Mouse (Mus musculus) A20 (cell line): Measurements from ENCODE around the gene Cox6b1.

Experiments
- DNase-seq: peaks from one replicate; pipeline ENCODE4 v3.0.0-alpha.2; 2011; ENCODE audit warnings: low read depth, low spot score

The Cox6b1 gene

DNA sequence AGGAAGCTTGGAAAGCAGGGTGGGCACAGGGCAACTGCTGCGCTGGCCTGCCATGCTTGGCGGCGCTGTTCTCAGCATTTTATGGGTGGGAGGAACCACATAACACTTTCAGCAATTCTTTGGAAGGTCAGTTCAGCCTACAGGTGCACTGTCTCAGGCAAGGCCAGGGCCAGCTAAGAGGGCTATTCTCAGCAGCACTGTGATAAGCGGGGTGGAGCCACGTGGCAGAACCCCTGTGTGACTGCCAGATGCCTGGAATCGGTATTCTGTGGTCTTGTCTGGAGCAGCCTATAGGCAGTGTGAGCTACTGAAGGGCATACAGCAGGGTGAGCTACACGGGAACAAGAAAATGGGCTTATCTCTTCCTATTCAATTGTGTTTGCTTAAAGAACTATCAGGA is 15.9 kb downstream of the Cox6b1 start:
- no peak for DNase-seq

DNA sequence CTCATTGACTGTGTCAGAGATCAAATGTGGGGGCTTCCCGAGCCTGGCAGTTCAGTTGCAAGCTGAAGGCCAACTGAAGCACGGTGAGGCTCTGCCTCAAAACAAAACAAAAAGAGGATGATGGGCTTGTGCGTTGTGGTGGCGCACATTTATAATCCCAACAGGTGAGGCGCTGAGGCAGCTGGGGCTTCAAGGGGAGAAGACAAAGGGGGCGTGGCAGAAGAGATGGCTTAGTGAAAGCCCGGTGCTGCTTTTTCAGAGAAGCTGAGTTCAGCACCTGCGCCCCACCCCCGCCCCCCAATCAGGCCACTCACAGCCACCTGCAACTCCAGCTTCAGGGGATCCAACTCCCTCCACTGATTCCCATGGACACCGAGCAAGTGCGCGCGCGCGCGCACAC is 17.5 kb downstream of the Cox6b1 start:
- DNase-seq: peak; percentile 88

DNA sequence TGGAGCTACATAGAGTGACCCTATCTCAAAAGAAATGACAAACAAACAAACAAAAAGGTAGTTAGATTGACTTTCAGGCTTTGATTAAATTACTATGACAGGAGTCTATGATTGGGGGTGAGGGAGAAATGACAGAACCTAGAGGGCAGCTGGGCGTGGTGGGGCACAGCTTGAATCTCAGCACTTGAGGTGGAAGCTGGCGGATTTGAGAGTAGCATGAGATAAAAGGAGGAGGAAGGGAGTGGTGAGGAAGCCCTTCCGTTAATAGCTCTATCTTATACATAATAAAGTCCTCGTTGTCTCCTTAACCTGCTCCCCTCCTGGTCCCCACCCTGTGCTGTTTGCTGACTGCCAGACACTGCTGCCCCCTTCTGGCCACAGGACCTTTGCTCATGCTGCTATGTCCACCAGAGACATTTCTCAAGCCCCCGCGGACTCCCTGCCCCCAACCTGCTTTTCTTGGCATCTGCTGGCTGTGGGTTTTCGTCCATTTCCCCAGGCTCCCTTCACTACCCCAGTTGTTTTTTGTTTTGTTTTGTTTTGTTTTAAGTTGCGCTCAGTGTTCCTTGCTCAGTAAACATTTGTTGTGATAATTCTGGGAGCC is 18.1 kb downstream of the Cox6b1 start:
- peak; percentile 90 for DNase-seq

DNA sequence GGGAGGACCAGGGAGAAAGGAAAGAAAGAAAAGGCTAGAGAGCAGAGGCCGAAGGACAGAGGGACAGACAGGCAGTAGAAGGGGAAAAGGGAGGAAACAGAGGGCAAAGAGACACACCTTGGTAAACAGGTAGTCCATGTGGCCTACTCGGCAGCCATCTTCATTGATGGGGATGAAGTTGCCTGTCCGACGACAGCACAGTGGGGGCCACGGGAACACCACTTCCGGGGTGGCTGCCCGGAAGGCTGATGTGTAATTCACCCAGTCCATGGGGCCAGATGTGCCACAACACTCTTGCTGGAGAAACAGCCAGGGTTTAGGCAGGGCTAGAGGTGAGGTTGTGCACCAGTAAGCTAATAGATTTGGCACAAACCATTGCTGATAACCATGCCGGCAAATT is 21.0 kb downstream of the Cox6b1 start:
- no peak for DNase-seq

DNA sequence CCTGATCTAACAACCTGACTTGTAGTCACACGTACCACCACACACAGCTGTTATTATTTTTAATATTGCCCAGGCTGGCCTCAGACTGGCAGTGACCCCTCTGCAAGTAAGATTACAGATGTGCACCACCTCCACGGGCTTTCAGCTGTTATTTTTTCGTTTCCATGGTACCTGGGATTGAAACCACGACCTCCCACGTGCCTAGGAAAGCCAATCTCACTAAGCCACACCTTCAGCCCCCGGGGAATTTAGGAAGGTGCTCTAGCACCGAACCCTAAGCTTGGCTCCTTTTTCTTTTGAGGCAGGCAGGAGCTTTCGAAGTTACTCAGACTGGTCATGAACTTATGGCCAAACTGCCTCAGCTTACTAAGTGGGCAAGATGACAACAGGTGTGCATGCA is 21.5 kb downstream of the Cox6b1 start:
- DNase-seq: no peak

GRCm38 (mm10) chr7:30602583-30602982 is 23.4 kb downstream of the Cox6b1 start:
- DNase-seq: no peak

DNA sequence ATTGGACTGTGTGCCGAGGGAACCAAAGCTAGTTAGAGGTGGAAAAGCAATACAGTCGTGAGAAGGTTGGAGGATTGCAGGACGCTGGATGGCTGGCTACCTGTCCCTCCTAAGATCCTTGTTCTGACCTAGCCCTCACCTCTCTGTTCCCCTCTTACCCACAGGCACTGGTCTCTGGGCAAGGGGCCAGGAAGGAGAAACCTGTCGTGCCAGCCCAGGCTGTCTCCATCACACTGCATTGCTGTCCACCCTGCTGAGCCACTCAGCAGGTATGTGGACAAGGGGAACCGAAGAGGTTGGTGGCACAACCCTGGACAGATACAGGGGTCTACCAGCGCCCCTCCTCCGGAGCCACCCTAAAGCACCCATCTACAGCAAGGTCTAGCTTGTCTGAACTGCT is 25.3 kb downstream of the Cox6b1 start:
- DNase-seq: no peak

GRCm38 (mm10) chr7:30599933-30600353 is 26.0 kb downstream of the Cox6b1 start:
- DNase-seq: no peak

- DNase-seq: no peak
Observed at GRCm38 (mm10) chr7:30598786-30599185, 27.2 kb downstream of the Cox6b1 start, which contains the start of gene Zbtb32. TSS of gene Zbtb32 (minus strand) at chr7:30598909.

GRCm38 (mm10) chr7:30596811-30597210 is 29.1 kb downstream of the Cox6b1 start:
- no peak for DNase-seq

DNA sequence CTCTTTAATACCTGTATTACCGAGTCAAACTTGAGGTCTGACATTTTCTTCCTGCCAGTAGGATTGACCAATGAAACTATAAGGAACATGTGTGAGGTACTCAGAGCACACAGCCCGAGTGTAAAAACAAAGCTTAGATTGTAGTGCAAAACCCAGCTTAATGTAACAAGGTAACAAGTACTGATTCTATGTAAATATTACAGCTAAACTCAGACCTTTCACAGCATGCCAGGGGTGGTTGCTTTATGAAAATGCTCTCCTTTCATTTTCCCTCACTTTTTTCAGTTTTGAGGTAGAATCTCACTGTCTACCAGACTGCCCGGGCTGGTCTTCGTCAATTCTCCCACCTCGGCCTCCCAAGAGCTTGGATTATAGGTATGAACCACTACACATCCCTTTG is 29.9 kb downstream of the Cox6b1 start:
- no peak for DNase-seq

DNA sequence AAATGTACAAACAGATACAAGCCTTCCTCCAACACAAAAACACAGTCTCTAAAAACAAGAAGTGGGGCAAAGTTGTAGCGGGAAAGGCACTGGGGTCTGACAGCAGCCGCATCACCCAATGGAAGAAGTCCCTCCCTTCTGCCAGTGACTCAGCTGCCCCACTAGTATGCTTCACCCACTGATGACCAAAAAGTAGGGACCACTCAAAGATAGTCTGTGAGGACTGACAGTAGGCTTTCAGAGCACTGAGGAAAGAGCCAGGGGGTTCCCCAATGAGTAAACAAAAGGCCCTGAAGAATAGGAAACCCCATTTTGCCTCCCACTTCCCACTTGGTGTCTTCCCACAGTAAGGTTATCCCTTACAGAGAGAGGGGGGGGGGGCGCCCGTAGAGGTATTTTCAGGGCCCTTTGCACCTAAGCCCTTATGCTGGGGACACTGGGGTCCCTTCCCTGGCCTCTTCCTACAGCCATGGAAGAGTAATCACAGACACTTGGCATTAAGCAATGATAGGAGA is 31.4 kb downstream of the Cox6b1 start:
- DNase-seq: no peak

DNA sequence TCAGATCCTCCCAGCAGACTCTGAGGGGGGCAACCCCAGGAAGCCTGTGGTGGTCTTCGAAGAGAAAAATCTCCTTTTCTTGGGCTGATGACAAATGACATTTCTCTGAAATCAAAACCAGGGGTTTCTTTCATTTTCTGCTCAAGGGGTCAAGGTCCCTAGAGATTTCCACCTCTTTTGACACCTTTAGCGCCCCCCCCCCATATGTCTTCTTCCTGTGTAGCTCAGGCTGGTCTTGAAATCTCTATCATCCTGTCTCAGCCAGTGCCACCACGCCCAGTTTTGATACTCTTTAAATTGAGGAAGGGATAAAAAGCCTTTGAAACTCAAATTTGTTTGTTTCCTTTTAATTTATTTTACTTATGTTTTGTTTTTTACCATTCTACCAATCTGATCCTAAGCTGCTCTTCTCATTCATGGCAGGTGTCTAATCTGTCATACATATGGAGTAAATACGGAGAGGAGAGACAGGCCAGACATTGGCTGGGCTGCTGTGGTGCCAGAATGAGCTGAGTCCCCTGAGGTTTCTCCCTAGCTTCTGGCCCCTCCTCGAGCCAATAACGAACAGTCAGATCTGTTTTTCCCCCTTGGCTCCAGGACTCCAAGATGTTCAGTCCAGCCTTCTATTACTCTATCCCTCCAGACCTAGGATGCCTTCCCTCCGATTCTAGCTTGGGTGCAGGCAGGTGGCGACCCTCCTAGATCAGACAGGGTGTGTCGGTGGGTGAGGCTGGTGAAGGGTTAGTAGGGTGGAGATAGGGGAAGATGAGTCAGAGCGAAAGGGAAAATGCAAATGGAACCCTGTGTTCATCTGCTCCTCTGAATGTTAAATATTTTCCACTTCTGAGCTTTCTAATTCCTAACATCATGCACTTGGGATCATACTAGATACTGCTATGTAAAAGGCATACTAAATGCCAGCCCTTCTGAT is 32.1 kb downstream of the Cox6b1 start:
- DNase-seq: peak; percentile 96

- peak; percentile 93 for DNase-seq
Observed at GRCm38 (mm10) chr7:30592772-30593423, 33.1 kb downstream of the Cox6b1 start.

DNA sequence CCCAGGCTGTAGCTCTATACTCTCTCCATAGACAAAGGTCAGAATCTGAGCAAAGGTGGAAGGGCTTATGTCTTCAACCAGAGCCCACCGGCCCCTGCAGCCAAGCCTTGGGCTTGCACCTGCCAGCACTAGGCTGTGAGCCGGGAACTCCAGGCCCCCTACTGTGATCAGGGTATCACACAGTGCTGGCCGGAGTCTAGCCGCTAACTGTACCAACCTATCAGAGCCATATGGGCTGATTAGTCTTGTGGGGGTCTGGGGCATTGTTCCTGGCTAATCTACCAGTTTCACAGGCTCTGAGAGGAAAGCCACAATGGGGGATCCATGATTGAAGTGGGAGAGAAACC is 34.4 kb downstream of the Cox6b1 start:
- DNase-seq: peak; percentile 33

DNA sequence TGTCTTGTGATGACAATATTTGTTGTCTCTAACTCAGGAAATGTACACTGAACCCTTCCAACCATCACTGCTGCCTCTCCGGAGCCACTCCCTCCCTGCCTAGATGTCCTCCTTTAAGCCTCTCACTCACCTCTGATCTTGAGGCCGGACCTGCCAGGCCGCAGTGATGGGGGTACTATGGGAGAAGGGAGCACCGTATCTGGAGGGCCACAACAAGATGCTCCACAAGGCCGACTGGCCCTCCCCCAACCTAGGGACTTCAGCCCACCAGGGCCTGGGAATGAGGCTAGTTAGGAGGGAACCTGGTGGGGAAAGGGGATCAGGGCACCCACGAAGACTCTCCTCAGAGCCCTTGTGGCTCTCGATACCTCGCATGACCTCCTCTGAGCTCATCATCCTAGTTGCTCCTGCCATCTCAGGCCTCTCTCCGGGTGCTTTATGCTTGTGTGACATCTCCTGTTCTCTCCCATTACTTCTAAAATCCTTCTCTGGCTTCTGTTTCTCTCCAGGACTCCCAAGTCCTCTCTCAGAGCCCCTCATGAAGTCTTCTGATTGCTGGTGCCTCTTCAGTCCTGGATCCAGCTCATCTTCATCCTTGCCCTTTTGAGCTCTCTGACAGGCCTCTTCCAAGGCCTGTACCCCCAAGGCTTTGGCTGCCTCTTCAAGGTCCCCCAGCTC is 34.9 kb downstream of the Cox6b1 start:
- no peak for DNase-seq

GRCm38 (mm10) chr7:30589435-30590301 is 36.3 kb downstream of the Cox6b1 start:
- DNase-seq: peak; percentile 88

- DNase-seq: peak; percentile 97
Observed at GRCm38 (mm10) chr7:30588676-30589434, 37.1 kb downstream of the Cox6b1 start, which contains the start of gene Kmt2b. TSS of gene Kmt2b (minus strand) at chr7:30588726.

DNA sequence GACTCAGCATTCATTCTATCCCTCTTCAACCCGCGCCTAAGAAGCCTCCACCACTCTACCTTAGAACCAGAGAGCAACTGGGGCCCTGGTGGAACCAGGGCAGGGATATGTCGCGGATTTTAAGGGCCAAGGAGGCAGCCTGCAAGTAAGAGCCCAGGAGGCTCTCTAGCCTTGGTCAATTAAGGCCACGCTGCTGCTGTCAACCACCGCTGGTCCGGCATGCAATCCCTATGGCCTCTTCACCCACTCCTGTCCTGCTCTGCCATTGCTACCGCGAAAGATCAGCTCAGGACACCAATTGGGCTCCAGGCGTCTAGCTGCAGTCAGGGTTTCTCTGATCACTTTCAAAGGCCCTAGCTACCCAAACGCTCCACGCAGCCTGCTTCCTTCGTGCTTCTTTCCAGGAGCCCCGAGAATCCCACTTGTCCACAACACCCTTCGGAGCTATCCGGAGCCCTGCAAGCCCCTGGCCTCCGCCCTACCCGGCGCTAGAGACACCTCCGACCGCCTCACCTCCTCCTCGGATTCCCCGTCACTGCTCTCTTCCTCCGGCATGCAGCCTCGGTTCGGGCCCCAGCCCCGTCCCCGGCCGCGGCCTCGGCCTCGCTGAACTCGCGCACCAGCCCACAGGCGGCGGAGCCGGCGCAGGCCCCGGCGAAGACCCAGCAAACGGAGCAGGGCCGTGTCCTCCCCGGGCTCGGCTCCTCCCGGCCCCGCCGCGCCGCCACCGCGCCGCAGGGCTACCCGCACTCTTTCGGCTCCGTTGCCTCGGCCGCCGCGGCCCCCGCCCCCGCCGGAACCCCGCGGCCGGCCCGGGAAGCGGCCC is 37.9 kb downstream of the Cox6b1 start:
- DNase-seq: peak; percentile 51
